Mouse (Mus musculus): ENCODE measurements at regions not wholly inside any gene's neighbourhood (a gene's known extent, or its start where the extent isn't known, plus 50 kb on each side); places are given as distances from the start of the nearest gene placed in this dataset.

GRCm38 (mm10) chr9:122437464-122437863 is 86.1 kb downstream of the Abhd5 start:
- H3K27me3 ChIP-seq (ENCODE audit: control insufficient read depth, insufficient read depth, low read length) = no peaks in the 10 kb centered on the region
- H3K36me3 ChIP-seq (ENCODE audit: control insufficient read depth, insufficient read depth, low read length) = no peaks in the 10 kb centered on the region
- no peak for DNase-seq (ENCODE audit: low spot score)
- H3K9ac ChIP-seq (ENCODE audit: low read length) = no peak overlapping the region
- no peak overlapping the region for H3K4me3 ChIP-seq (ENCODE audit: low read depth, low read length)
- H3K4me1 ChIP-seq (ENCODE audit: control insufficient read depth, insufficient read depth, low read length) = no peaks in the 10 kb centered on the region
- H3K27ac ChIP-seq (ENCODE audit: low read depth, low read length) = no peak overlapping the region
- no peaks in the 10 kb centered on the region for H3K9me3 ChIP-seq (ENCODE audit: control insufficient read depth, low read length)
- WGBS = 75% methylated on average over 4 of the region's 4 CpGs
- H3K4me2 ChIP-seq (ENCODE audit: low read depth) = no peak overlapping the region
- no peak for ATAC-seq (ENCODE audit: insufficient read depth, low FRiP score, low TSS enrichment)

- WGBS = 75% methylated on average over 5 of the region's 5 CpGs
- no peak overlapping the region for H3K27ac ChIP-seq (ENCODE audit: low read depth, low read length)
- ATAC-seq (ENCODE audit: insufficient read depth, low FRiP score, low TSS enrichment) = no peak
- no peak overlapping the region for H3K4me3 ChIP-seq (ENCODE audit: low read depth, low read length)
- H3K36me3 ChIP-seq (ENCODE audit: control insufficient read depth, insufficient read depth, low read length) = no peaks in the 10 kb centered on the region
- no peak overlapping the region for H3K4me2 ChIP-seq (ENCODE audit: low read depth)
- DNase-seq (ENCODE audit: low spot score) = no peak
- no peaks in the 10 kb centered on the region for H3K9me3 ChIP-seq (ENCODE audit: control insufficient read depth, low read length)
- no peak overlapping the region for H3K9ac ChIP-seq (ENCODE audit: low read length)
- no peaks in the 10 kb centered on the region for H3K4me1 ChIP-seq (ENCODE audit: control insufficient read depth, insufficient read depth, low read length)
- no peaks in the 10 kb centered on the region for H3K27me3 ChIP-seq (ENCODE audit: control insufficient read depth, insufficient read depth, low read length)
Observed at GRCm38 (mm10) chr9:122446387-122447105, 95.1 kb downstream of the Abhd5 start.

- H3K4me1 ChIP-seq (ENCODE audit: control insufficient read depth, insufficient read depth, low read length) = no peaks in the 10 kb centered on the region
- H3K4me2 ChIP-seq (ENCODE audit: low read depth) = no peak overlapping the region
- no peaks in the 10 kb centered on the region for H3K9me3 ChIP-seq (ENCODE audit: control insufficient read depth, low read length)
- no peaks in the 10 kb centered on the region for H3K36me3 ChIP-seq (ENCODE audit: control insufficient read depth, insufficient read depth, low read length)
- no peaks in the 10 kb centered on the region for H3K27me3 ChIP-seq (ENCODE audit: control insufficient read depth, insufficient read depth, low read length)
- H3K9ac ChIP-seq (ENCODE audit: low read length) = no peak overlapping the region
- DNase-seq (ENCODE audit: low spot score) = no peak
- WGBS = 79% methylated on average over 7 of the region's 7 CpGs
- H3K4me3 ChIP-seq (ENCODE audit: low read depth, low read length) = no peak overlapping the region
- no peak overlapping the region for H3K27ac ChIP-seq (ENCODE audit: low read depth, low read length)
- ATAC-seq (ENCODE audit: insufficient read depth, low FRiP score, low TSS enrichment) = no peak
Observed at GRCm38 (mm10) chr9:122447568-122447967, 96.2 kb downstream of the Abhd5 start.

- Histone ChIP-seq H3K27me3 (ENCODE audit: control insufficient read depth, insufficient read depth, low read length) (no peaks in the 10 kb centered on the region), H3K9ac (ENCODE audit: low read length) (no peak overlapping the region), H3K36me3 (ENCODE audit: control insufficient read depth, insufficient read depth, low read length) (no peaks in the 10 kb centered on the region), H3K9me3 (ENCODE audit: control insufficient read depth, low read length) (no peaks in the 10 kb centered on the region), H3K4me2 (ENCODE audit: low read depth) (no peak overlapping the region), H3K27ac (ENCODE audit: low read depth, low read length) (no peak overlapping the region), H3K4me1 (ENCODE audit: control insufficient read depth, insufficient read depth, low read length) (no peaks in the 10 kb centered on the region), H3K4me3 (ENCODE audit: low read depth, low read length) (no peak overlapping the region)
- no peak for DNase-seq (ENCODE audit: low spot score)
- 73% methylated on average over 4 of the region's 4 CpGs for WGBS
- no peak for ATAC-seq (ENCODE audit: insufficient read depth, low FRiP score, low TSS enrichment)
Observed at GRCm38 (mm10) chr9:122448342-122448741, 96.9 kb downstream of the Abhd5 start.

GRCm38 (mm10) chr9:122450524-122450923 is 99.1 kb downstream of the Abhd5 start:
- Histone ChIP-seq H3K9ac (ENCODE audit: low read length) (no peak overlapping the region), H3K4me2 (ENCODE audit: low read depth) (no peak overlapping the region), H3K4me3 (ENCODE audit: low read depth, low read length) (no peak overlapping the region), H3K27ac (ENCODE audit: low read depth, low read length) (no peak overlapping the region), H3K4me1 (ENCODE audit: control insufficient read depth, insufficient read depth, low read length) (no peaks in the 10 kb centered on the region), H3K9me3 (ENCODE audit: control insufficient read depth, low read length) (no peaks in the 10 kb centered on the region), H3K27me3 (ENCODE audit: control insufficient read depth, insufficient read depth, low read length) (no peaks in the 10 kb centered on the region), H3K36me3 (ENCODE audit: control insufficient read depth, insufficient read depth, low read length) (no peaks in the 10 kb centered on the region)
- WGBS = 84% methylated on average over 5 of the region's 5 CpGs
- no peak for ATAC-seq (ENCODE audit: insufficient read depth, low FRiP score, low TSS enrichment)
- no peak for DNase-seq (ENCODE audit: low spot score)

GRCm38 (mm10) chr9:122455301-122455700 is 103.9 kb downstream of the Abhd5 start:
- no peak overlapping the region for H3K4me2 ChIP-seq (ENCODE audit: low read depth)
- no peak overlapping the region for H3K4me3 ChIP-seq (ENCODE audit: low read depth, low read length)
- no peaks in the 10 kb centered on the region for H3K27me3 ChIP-seq (ENCODE audit: control insufficient read depth, insufficient read depth, low read length)
- H3K9me3 ChIP-seq (ENCODE audit: control insufficient read depth, low read length) = no peaks in the 10 kb centered on the region
- no peak overlapping the region for H3K9ac ChIP-seq (ENCODE audit: low read length)
- no peaks in the 10 kb centered on the region for H3K36me3 ChIP-seq (ENCODE audit: control insufficient read depth, insufficient read depth, low read length)
- ATAC-seq (ENCODE audit: insufficient read depth, low FRiP score, low TSS enrichment) (no peak), DNase-seq (ENCODE audit: low spot score) (no peak)
- H3K27ac ChIP-seq (ENCODE audit: low read depth, low read length) = no peak overlapping the region
- H3K4me1 ChIP-seq (ENCODE audit: control insufficient read depth, insufficient read depth, low read length) = no peaks in the 10 kb centered on the region
- WGBS = 74% methylated on average over 8 of the region's 8 CpGs

GRCm38 (mm10) chr9:122455779-122456178 is 104.4 kb downstream of the Abhd5 start:
- Histone ChIP-seq H3K27ac (ENCODE audit: low read depth, low read length) (no peak overlapping the region), H3K27me3 (ENCODE audit: control insufficient read depth, insufficient read depth, low read length) (no peaks in the 10 kb centered on the region), H3K9me3 (ENCODE audit: control insufficient read depth, low read length) (no peaks in the 10 kb centered on the region), H3K4me3 (ENCODE audit: low read depth, low read length) (no peak overlapping the region), H3K4me2 (ENCODE audit: low read depth) (no peak overlapping the region), H3K4me1 (ENCODE audit: control insufficient read depth, insufficient read depth, low read length) (no peaks in the 10 kb centered on the region), H3K9ac (ENCODE audit: low read length) (no peak overlapping the region), H3K36me3 (ENCODE audit: control insufficient read depth, insufficient read depth, low read length) (no peaks in the 10 kb centered on the region)
- no peak for ATAC-seq (ENCODE audit: insufficient read depth, low FRiP score, low TSS enrichment)
- WGBS = 70% methylated on average over 6 of the region's 6 CpGs
- DNase-seq (ENCODE audit: low spot score) = no peak

- no peak overlapping the region for H3K9ac ChIP-seq (ENCODE audit: low read length)
- 91% methylated on average over 6 of the region's 6 CpGs for whole genome bisulfite sequencing
Observed at GRCm38 (mm10) chr9:122459491-122459890, 108.1 kb downstream of the Abhd5 start.

GRCm38 (mm10) chr9:122471539-122471938 is 120.1 kb downstream of the Abhd5 start:
- no peaks in the 10 kb centered on the region for H3K27me3 ChIP-seq (ENCODE audit: control insufficient read depth, insufficient read depth, low read length)
- no peak overlapping the region for H3K4me2 ChIP-seq (ENCODE audit: low read depth)
- H3K9me3 ChIP-seq (ENCODE audit: control insufficient read depth, low read length) = no peaks in the 10 kb centered on the region
- DNase-seq (ENCODE audit: low spot score) = no peak
- no peaks in the 10 kb centered on the region for H3K36me3 ChIP-seq (ENCODE audit: control insufficient read depth, insufficient read depth, low read length)
- no peak overlapping the region for H3K9ac ChIP-seq (ENCODE audit: low read length)
- H3K27ac ChIP-seq (ENCODE audit: low read depth, low read length) = no peak overlapping the region
- no peaks in the 10 kb centered on the region for H3K4me1 ChIP-seq (ENCODE audit: control insufficient read depth, insufficient read depth, low read length)
- WGBS = 96% methylated on average over 2 of the region's 2 CpGs
- no peak for ATAC-seq (ENCODE audit: insufficient read depth, low FRiP score, low TSS enrichment)
- no peak overlapping the region for H3K4me3 ChIP-seq (ENCODE audit: low read depth, low read length)

More at GRCm38 (mm10) chr9:122459491-122459890, 108.1 kb downstream of the Abhd5 start:
- H3K9me3 ChIP-seq (ENCODE audit: control insufficient read depth, low read length) = no peaks in the 10 kb centered on the region
- no peaks in the 10 kb centered on the region for H3K27me3 ChIP-seq (ENCODE audit: control insufficient read depth, insufficient read depth, low read length)
- ATAC-seq (ENCODE audit: insufficient read depth, low FRiP score, low TSS enrichment) (no peak), DNase-seq (ENCODE audit: low spot score) (no peak)
- H3K4me3 ChIP-seq (ENCODE audit: low read depth, low read length) = no peak overlapping the region
- no peak overlapping the region for H3K27ac ChIP-seq (ENCODE audit: low read depth, low read length)
- no peaks in the 10 kb centered on the region for H3K4me1 ChIP-seq (ENCODE audit: control insufficient read depth, insufficient read depth, low read length)
- H3K36me3 ChIP-seq (ENCODE audit: control insufficient read depth, insufficient read depth, low read length) = no peaks in the 10 kb centered on the region
- H3K4me2 ChIP-seq (ENCODE audit: low read depth) = no peak overlapping the region

All from neural tube, embryonic 11.5 days (tissue).